Mouse (Mus musculus): ENCODE results near the gene Wfdc13. TPM values are rescaled to one million over a fixed set of nuclear protein-coding genes. Genes with fewer than 3 reads are reported as not detected.

Gene Wfdc13
- polyA plus RNA-seq (2012; ENCODE audit: low replicate concordance) = not detected in 2 replicates

GRCm38 (mm10) chr2:164684807-164685206 lies at the start of gene Wfdc13:
TSS of gene Wfdc13 (plus strand) at chr2:164685107.

GRCm38 (mm10) chr2:164638696-164639095 lies 46.2 kb upstream of the Wfdc13 start, which contains the start of gene Wfdc16:
TSS of gene Wfdc16 (minus strand) at chr2:164638796.

GRCm38 (mm10) chr2:164655858-164656257 lies 29.0 kb upstream of the Wfdc13 start, which contains the start of gene Wfdc10:
TSS of gene Wfdc10 (plus strand) at chr2:164656046.

GRCm38 (mm10) chr2:164656483-164656882 lies 28.4 kb upstream of the Wfdc13 start, which contains the start of gene Wfdc9:
TSS of gene Wfdc9 (minus strand) at chr2:164656583.

GRCm38 (mm10) chr2:164673987-164674386 lies 10.9 kb upstream of the Wfdc13 start, which contains the start of gene Wfdc11:
TSS of gene Wfdc11 (minus strand) at chr2:164674087.

GRCm38 (mm10) chr2:164698201-164698600 lies 13.3 kb downstream of the Wfdc13 start, which contains the start of gene Spint4:
TSS of gene Spint4 (plus strand) at chr2:164698501.

GRCm38 (mm10) chr2:164715005-164715404 lies 30.1 kb downstream of the Wfdc13 start, which contains the start of gene Spint5:
TSS of gene Spint5 (plus strand) at chr2:164715305.

Other genes starting within 250 kb of the Wfdc13 start
- gene Sdc4, start 241.2 kb upstream of the Wfdc13 start, polyA plus RNA-seq (2012; ENCODE audit: low replicate concordance) = 1.4 and 10.9 TPM in 2 replicates
- gene Sys1, start 228.1 kb upstream of the Wfdc13 start, polyA plus RNA-seq (2012; ENCODE audit: low replicate concordance) = 222 and 239 TPM in 2 replicates
- gene Gm20458, start 224.1 kb upstream of the Wfdc13 start, polyA plus RNA-seq (2012; ENCODE audit: low replicate concordance) = 0.17 and 0.94 TPM in 2 replicates
- not detected in 2 replicates for gene Trp53tg5, start 211.4 kb upstream of the Wfdc13 start, polyA plus RNA-seq (2012; ENCODE audit: low replicate concordance)
- gene Dbndd2, start 199.0 kb upstream of the Wfdc13 start, polyA plus RNA-seq (2012; ENCODE audit: low replicate concordance) = 15.3 and 25.0 TPM in 2 replicates
- gene Pigt, start 187.6 kb upstream of the Wfdc13 start, polyA plus RNA-seq (2012; ENCODE audit: low replicate concordance) = 173 and 257 TPM in 2 replicates
- not detected in 2 replicates for gene Wfdc2, start 122.7 kb upstream of the Wfdc13 start, polyA plus RNA-seq (2012; ENCODE audit: low replicate concordance)
- gene Spint3, start 111.6 kb upstream of the Wfdc13 start, polyA plus RNA-seq (2012; ENCODE audit: low replicate concordance) = not detected in 2 replicates
- not detected in 2 replicates for gene Wfdc6a, start 99.7 kb upstream of the Wfdc13 start, polyA plus RNA-seq (2012; ENCODE audit: low replicate concordance)
- not detected in 2 replicates for gene Eppin, start 91.5 kb upstream of the Wfdc13 start, polyA plus RNA-seq (2012; ENCODE audit: low replicate concordance)
- gene Wfdc6b, start 71.6 kb upstream of the Wfdc13 start, polyA plus RNA-seq (2012; ENCODE audit: low replicate concordance) = not detected in 2 replicates
- not detected in 2 replicates for gene Wfdc8, start 71.5 kb upstream of the Wfdc13 start, polyA plus RNA-seq (2012; ENCODE audit: low replicate concordance)
- gene Wfdc16, start 46.3 kb upstream of the Wfdc13 start, polyA plus RNA-seq (2012; ENCODE audit: low replicate concordance) = not detected in 2 replicates
- not detected in 2 replicates for gene Wfdc10, start 29.1 kb upstream of the Wfdc13 start, polyA plus RNA-seq (2012; ENCODE audit: low replicate concordance)
- gene Wfdc9, start 28.5 kb upstream of the Wfdc13 start, polyA plus RNA-seq (2012; ENCODE audit: low replicate concordance) = not detected in 2 replicates
- gene Wfdc11, start 11.0 kb upstream of the Wfdc13 start, polyA plus RNA-seq (2012; ENCODE audit: low replicate concordance) = not detected in 2 replicates
- not detected in 2 replicates for gene Spint4, start 13.4 kb downstream of the Wfdc13 start, polyA plus RNA-seq (2012; ENCODE audit: low replicate concordance)
- gene Spint5, start 30.2 kb downstream of the Wfdc13 start, polyA plus RNA-seq (2012; ENCODE audit: low replicate concordance) = not detected in 2 replicates
- gene Wfdc3, start 60.8 kb downstream of the Wfdc13 start, polyA plus RNA-seq (2012; ENCODE audit: low replicate concordance) = 0.14 TPM in 1 of 2 replicates, not detected in the other
- gene Dnttip1, start 60.9 kb downstream of the Wfdc13 start, polyA plus RNA-seq (2012; ENCODE audit: low replicate concordance) = 30.4 and 109 TPM in 2 replicates
- 143 and 160 TPM in 2 replicates for gene Ube2c, start 84.8 kb downstream of the Wfdc13 start, polyA plus RNA-seq (2012; ENCODE audit: low replicate concordance)
- gene Tnnc2, start 94.9 kb downstream of the Wfdc13 start, polyA plus RNA-seq (2012; ENCODE audit: low replicate concordance) = not detected in 2 replicates
- gene Snx21, start 100.7 kb downstream of the Wfdc13 start, polyA plus RNA-seq (2012; ENCODE audit: low replicate concordance) = 3.9 and 10.1 TPM in 2 replicates
- gene Acot8, start 119.8 kb downstream of the Wfdc13 start, polyA plus RNA-seq (2012; ENCODE audit: low replicate concordance) = 13.5 and 59.4 TPM in 2 replicates
- 0.55 and 2.0 TPM in 2 replicates for gene Zswim3, start 120.0 kb downstream of the Wfdc13 start, polyA plus RNA-seq (2012; ENCODE audit: low replicate concordance)
- 15.5 and 30.3 TPM in 2 replicates for gene Zswim1, start 137.6 kb downstream of the Wfdc13 start, polyA plus RNA-seq (2012; ENCODE audit: low replicate concordance)
- not detected in 2 replicates for gene Spata25, start 143.4 kb downstream of the Wfdc13 start, polyA plus RNA-seq (2012; ENCODE audit: low replicate concordance)
- 21.4 and 125 TPM in 2 replicates for gene Ctsa, start 147.8 kb downstream of the Wfdc13 start, polyA plus RNA-seq (2012; ENCODE audit: low replicate concordance)
- gene Neurl2, start 148.3 kb downstream of the Wfdc13 start, polyA plus RNA-seq (2012; ENCODE audit: low replicate concordance) = 2.3 and 2.5 TPM in 2 replicates
- 9.3 and 14.4 TPM in 2 replicates for gene Pltp, start 172.6 kb downstream of the Wfdc13 start, polyA plus RNA-seq (2012; ENCODE audit: low replicate concordance)
- 64.8 and 66.4 TPM in 2 replicates for gene Pcif1, start 194.2 kb downstream of the Wfdc13 start, polyA plus RNA-seq (2012; ENCODE audit: low replicate concordance)
- gene Zfp335, start 226.7 kb downstream of the Wfdc13 start, polyA plus RNA-seq (2012; ENCODE audit: low replicate concordance) = 63.2 and 88.5 TPM in 2 replicates